Mouse (Mus musculus) midbrain, postnatal 0 days (tissue): ENCODE measurements around the gene Wfdc15a. TPM values are rescaled to one million over a fixed set of nuclear protein-coding genes. Genes with fewer than 3 reads are reported as not detected.
A peak's percentile ranks its signal among the peaks of the same experiment; 100 is the strongest.

Experiments used
- ATAC-seq: fragments of 200-750 bp; cut with Nextera tagmentation; 2 replicates; pipeline ENCODE4 v1.8.0; 2017; ENCODE audit warnings: moderate number of reproducible peaks, mild to moderate bottlenecking, moderate TSS enrichment, moderate library complexity; ENCODE audit not compliant: low FRiP score
- DNase-seq: peaks from one replicate; pipeline ENCODE4 v3.0.0-alpha.2; 2015; ENCODE audit warnings: low spot score
- H3K27ac ChIP-seq: fragments of 300-500 bp; sonication (generic); 2 replicates; pipeline ENCODE4 v1.5.1; 2014; ENCODE audit warnings: low read depth, mild to moderate bottlenecking, low read length, mixed read lengths
- H3K27me3 ChIP-seq: fragments of 300-500 bp; sonication (generic); 2 replicates; pipeline ENCODE4 v1.6.1; 2014; ENCODE audit warnings: low read length, control low read depth, mixed read lengths; ENCODE audit not compliant: insufficient read depth
- H3K36me3 ChIP-seq: fragments of 300-500 bp; sonication (generic); 2 replicates; pipeline ENCODE4 v1.6.1; 2014; ENCODE audit warnings: low read length, control low read depth, mixed read lengths; ENCODE audit not compliant: insufficient read depth
- H3K4me1 ChIP-seq: fragments of 300-500 bp; sonication (generic); 2 replicates; pipeline ENCODE4 v1.6.1; 2014; ENCODE audit warnings: mild to moderate bottlenecking, control low read depth, antibody characterized with exemption, low read length, mixed read lengths; ENCODE audit not compliant: insufficient read depth
- H3K4me2 ChIP-seq: fragments of 300-500 bp; sonication (generic); 2 replicates; pipeline ENCODE4 v1.6.1; 2014; ENCODE audit warnings: low read depth, mild to moderate bottlenecking, low read length, mixed read lengths; ENCODE audit not compliant: poor library complexity, severe bottlenecking
- H3K4me3 ChIP-seq: fragments of 300-500 bp; sonication (generic); 2 replicates; pipeline ENCODE4 v1.5.1; 2014; ENCODE audit warnings: low read depth, mild to moderate bottlenecking, low read length, moderate library complexity
- H3K9ac ChIP-seq: fragments of 300-500 bp; sonication (generic); replicated peaks from 2 replicates; pipeline ENCODE4 v1.6.1; 2014; ENCODE audit warnings: mild to moderate bottlenecking, low read length, moderate library complexity, mixed read lengths; ENCODE audit not compliant: poor library complexity, severe bottlenecking
- H3K9me3 ChIP-seq: fragments of 300-500 bp; sonication (generic); 2 replicates; pipeline ENCODE4 v1.6.1; 2016; ENCODE audit warnings: low read length, control low read depth
- CTCF ChIP-seq: IDR thresholded peaks from 2 replicates; pipeline ENCODE4 v1.5.1; 2016; ENCODE audit warnings: antibody characterized with exemption, mild to moderate bottlenecking
- WGBS: fragments of 180-500 bp; shearing (Covaris S2); extraction: QIAGEN DNeasy Blood & Tissue Kit; methylation state at CpG from one replicate; pipeline ENCODE4 v1.1.7; 2014; 5-methylcytosine and 5-hydroxymethylcytosine counted together
- polyA plus RNA-seq: library from polyadenylated mRNA; unstranded; fragments of >200 nt; fragmentation: Nextera tagmentation; extraction: Ambion mirVana; gene quantifications from 2 replicates; pipeline ENCODE4 v1.2.1, GENCODE M21; 2015
- total RNA-seq: library from RNA; depleted of rRNA; stranded (reverse); fragments of >200 nt; gene quantifications from 2 replicates; pipeline ENCODE4 v1.2.3, GENCODE M21; 2014

Wfdc15a gene
- total and polyA plus RNA-seq, 2 experiments from 2014 or later = not detected

DNA sequence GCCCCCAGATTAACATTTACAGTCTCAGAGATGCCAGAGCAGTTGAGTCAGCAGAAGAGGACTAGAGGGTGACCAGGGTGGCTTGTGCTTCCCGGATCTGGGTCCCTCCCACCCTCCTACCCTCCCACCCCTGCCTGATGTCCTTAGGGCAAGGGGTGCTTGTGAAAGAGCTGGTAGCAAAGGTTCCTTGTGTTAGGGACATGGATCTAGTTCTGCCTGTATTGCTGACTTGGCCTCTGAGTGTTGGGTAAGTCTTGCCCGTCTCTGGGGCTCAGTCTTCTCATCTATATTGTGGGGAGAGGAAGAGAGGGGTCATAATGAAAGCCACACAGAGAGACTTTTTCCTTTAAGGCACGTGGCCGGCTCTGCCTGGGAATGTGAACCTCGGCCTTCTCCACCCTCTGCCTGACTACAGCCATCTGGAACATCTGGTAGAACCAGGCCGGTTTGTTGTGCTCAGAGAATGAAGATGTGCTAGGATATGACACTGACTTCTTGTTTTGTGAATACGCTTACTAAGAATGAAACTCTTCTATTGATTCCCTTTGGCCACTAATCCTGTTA is 17.2 kb downstream of the Wfdc15a start, which contains the start of gene Wfdc5:
Gene Wfdc5 (minus strand): TSS at position 51 of the 564 bp plus-strand sequence.
- no peak within 1 kb of the TSS for H3K4me2 ChIP-seq
- H3K36me3 ChIP-seq = no peaks in the 10 kb centered on the region
- no peaks in the 10 kb centered on the region for H3K27me3 ChIP-seq
- ATAC-seq = no peak
- TF ChIP-seq CTCF = no peak
- H3K4me3 ChIP-seq = no peak within 1 kb of the TSS
- WGBS = 60% methylated on average over 7 of the region's 7 CpGs
- no peaks in the 10 kb centered on the region for H3K4me1 ChIP-seq
- no peak within 1 kb of the TSS for H3K9ac ChIP-seq
- H3K9me3 ChIP-seq = no peaks in the 10 kb centered on the region
- no peak within 1 kb of the TSS for H3K27ac ChIP-seq
- DNase-seq = no peak

DNA sequence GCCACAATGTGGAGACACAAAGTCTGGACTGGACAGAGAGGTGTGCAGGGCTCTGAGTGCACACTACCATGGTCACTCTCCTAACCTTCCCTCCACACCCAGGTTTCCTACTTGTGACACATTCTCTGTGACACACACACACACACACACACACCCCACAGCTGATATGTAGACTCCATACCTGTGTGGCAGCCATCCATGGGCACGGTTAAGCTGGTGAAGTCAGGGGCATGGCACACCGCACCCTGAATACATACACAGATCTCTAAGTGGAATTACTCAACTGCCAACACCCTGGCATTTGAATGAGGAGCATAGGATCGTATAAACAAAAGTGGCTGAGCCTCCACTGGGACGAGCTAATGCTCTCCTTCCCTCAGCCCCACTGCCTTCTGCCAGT is 19.2 kb downstream of the Wfdc15a start:
- H3K4me2 ChIP-seq = no peak overlapping the region
- no peak for DNase-seq
- no peak for ATAC-seq

DNA sequence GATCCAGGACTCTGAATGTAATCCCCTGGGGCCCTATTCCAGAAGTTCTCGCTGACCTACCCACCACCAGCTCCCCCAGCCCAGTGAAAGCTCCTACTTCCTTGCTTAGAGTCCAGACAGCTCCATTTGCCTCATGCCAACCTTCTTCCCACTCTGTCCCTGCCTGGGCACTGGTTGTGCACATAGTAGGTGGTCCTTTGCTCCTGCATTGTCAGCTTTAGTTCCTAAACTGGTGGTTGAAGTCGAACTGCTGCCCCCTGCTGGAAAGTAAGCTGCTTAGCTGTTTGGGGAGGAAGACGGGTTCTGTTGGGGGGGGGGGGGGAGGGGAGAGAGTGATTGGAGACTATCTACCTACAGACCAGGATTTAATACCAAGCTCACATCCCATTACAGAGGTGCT is 19.8 kb downstream of the Wfdc15a start:
- 37% methylated on average over 3 of the region's 3 CpGs for WGBS
- no peak for DNase-seq
- no peak overlapping the region for H3K4me2 ChIP-seq

More for the DNA sequence above, 19.2 kb downstream of the Wfdc15a start:
- Histone ChIP-seq H3K9ac (no peak overlapping the region), H3K9me3 (no peaks in the 10 kb centered on the region), H3K27ac (no peak overlapping the region), H3K4me1 (no peaks in the 10 kb centered on the region), H3K4me3 (no peak overlapping the region), H3K36me3 (no peaks in the 10 kb centered on the region), H3K27me3 (no peaks in the 10 kb centered on the region)
- no peak for TF ChIP-seq CTCF
- WGBS = 87% methylated on average over 4 of the region's 4 CpGs

DNA sequence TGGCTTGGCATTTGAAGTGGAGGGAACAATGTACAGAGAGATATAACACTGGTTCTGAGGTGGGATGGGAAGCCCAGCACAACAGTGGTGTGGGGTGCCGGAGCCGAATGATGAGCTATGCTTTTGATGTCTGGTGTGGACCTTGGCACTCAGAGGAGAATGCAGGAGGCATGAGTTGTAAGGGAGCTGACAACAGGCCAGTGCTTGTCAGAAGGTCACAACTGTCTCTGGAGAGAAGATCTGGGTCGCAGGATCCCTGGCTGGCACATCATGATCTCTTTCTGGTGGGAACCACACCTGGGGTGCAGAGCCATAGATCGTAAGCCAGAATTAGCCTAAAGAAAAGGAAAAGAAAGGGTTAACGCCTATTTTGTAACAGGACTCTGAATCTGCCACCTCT is 22.1 kb downstream of the Wfdc15a start:
- ATAC-seq (no peak), DNase-seq (no peak)
- Histone ChIP-seq H3K36me3 (no peaks in the 10 kb centered on the region), H3K27me3 (0 out of 2 replicates have a peak, but pooled peaks cover 3% of the 10 kb centered on the region), H3K4me1 (no peaks in the 10 kb centered on the region), H3K4me2 (no peak overlapping the region), H3K4me3 (no peak overlapping the region), H3K9me3 (no peaks in the 10 kb centered on the region), H3K9ac (no peak overlapping the region), H3K27ac (no peak overlapping the region)
- 89% methylated on average over 5 of the region's 5 CpGs for WGBS
- no peak for TF ChIP-seq CTCF

More for the DNA sequence above, 19.8 kb downstream of the Wfdc15a start:
- Histone ChIP-seq H3K36me3 (no peaks in the 10 kb centered on the region), H3K9ac (no peak overlapping the region), H3K27ac (no peak overlapping the region), H3K4me3 (no peak overlapping the region), H3K4me1 (no peaks in the 10 kb centered on the region), H3K9me3 (no peaks in the 10 kb centered on the region), H3K27me3 (no peaks in the 10 kb centered on the region)
- ATAC-seq = no peak
- TF ChIP-seq CTCF = peak; percentile 50

DNA sequence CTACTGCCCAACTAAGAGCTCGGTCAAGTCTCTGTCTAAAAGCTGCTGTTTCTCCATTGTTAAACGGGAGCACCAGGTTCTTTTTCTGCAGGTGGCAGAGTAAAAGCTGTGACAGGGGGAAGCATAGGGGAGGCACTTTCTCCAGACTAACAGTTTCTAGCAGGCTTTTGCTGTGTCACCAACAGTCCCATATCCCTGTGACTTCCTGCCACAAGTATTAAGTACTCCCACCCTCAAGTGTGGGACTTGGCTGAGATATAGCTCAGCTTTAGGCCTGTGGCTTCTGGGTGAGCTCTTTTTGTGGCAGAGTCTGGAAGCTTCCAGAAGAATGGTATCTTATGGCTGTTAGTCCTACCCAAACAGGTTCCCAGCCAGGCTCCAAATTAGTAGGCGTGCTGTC is 24.1 kb downstream of the Wfdc15a start:
- Histone ChIP-seq H3K4me1 (no peaks in the 10 kb centered on the region), H3K9me3 (no peaks in the 10 kb centered on the region), H3K27me3 (peaks cover 14% of the 10 kb centered on the region), H3K9ac (no peak overlapping the region), H3K27ac (no peak overlapping the region), H3K36me3 (no peaks in the 10 kb centered on the region), H3K4me3 (no peak overlapping the region), H3K4me2 (no peak overlapping the region)
- no peak for TF ChIP-seq CTCF
- no peak for DNase-seq
- ATAC-seq = no peak
- WGBS = 74% methylated on average over 3 of the region's 3 CpGs

DNA sequence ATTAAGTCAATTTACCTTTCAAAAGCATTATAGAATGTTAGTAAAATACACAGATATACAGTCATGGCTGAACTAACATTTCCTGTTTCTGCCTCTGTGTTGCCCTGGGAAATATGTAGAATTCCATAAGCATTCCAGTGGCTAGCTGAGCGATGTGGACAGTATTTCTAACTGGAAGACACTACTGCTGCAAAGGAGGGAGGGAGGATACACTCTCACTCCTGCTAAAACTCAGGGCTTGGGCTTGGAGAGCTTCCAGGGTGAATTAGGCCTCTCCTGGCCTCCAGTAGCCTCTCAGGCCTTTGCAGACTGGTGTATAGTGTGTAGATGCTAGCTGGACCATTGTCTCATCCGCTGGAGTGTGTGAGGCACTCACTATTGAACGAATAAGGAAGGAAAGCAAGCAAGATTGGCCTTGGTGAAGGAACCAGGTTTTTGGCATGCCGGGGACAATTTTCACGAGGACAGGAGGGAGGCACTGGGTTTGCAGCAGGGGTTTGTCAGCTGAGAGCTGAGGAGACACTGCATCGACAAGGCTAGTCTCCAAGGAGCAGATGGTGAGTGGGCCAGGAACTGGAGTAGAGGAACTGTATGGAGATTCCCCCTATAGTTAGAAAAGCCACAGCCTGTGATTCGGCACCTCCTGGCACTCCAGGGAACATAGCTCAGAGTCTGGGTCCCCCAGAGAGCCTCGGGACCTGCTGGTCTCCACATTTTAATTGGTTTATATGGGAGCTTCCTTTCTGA is 25.1 kb downstream of the Wfdc15a start:
- H3K27ac ChIP-seq = no peak overlapping the region
- no peak overlapping the region for H3K4me2 ChIP-seq
- no peaks in the 10 kb centered on the region for H3K36me3 ChIP-seq
- no peak overlapping the region for H3K9ac ChIP-seq
- H3K4me3 ChIP-seq = no peak overlapping the region
- WGBS = 76% methylated on average over 8 of the region's 8 CpGs
- TF ChIP-seq CTCF = no peak
- no peaks in the 10 kb centered on the region for H3K9me3 ChIP-seq
- DNase-seq = no peak
- peaks cover 24% of the 10 kb centered on the region for H3K27me3 ChIP-seq
- no peak for ATAC-seq
- H3K4me1 ChIP-seq = no peaks in the 10 kb centered on the region
